Mouse (Mus musculus) small intestine, adult 10 weeks (tissue): Measurements from ENCODE around the gene Trmt10c. TPM values are rescaled to one million over a fixed set of nuclear protein-coding genes. Genes with fewer than 3 reads are reported as not detected.

Experiments used
- polyA plus RNA-seq: library from polyadenylated mRNA; stranded (reverse); fragments of 350-450 nt; fragmentation: Illumina TruSeq; extraction: RNeasy Lipid Tissue Mini Kit (QIAGEN cat#74804); gene quantifications from one replicate; pipeline ENCODE4 v1.2.3, GENCODE M21; 2014; ENCODE audit warnings: low replicate concordance

Gene Trmt10c
- polyA plus RNA-seq = 46.0 TPM

GRCm38 (mm10) chr16:56037138-56038010, at the start of gene Trmt10c:
TSS of gene Trmt10c (minus strand) at chr16:56037819.

GRCm38 (mm10) chr16:56048038-56048437, 10.4 kb upstream of the Trmt10c start, which contains the start of gene Senp7:
TSS of gene Senp7 (plus strand) at chr16:56048338.

GRCm38 (mm10) chr16:56029661-56030082, 7.9 kb downstream of the Trmt10c start, which contains the start of gene Pcnp:
TSS of gene Pcnp (minus strand) at chr16:56029739.

Other genes starting within 250 kb of the Trmt10c start
- 75.0 TPM for gene Nfkbiz, start 198.9 kb downstream of the Trmt10c start, polyA plus RNA-seq
- gene Nxpe3, start 142.5 kb downstream of the Trmt10c start, polyA plus RNA-seq = 0.82 TPM
- 4.3 TPM for gene Cep97, start 103.0 kb downstream of the Trmt10c start, polyA plus RNA-seq
- 291 TPM for gene Rpl24, start 71.5 kb downstream of the Trmt10c start, polyA plus RNA-seq
- gene Zbtb11, start 63.9 kb downstream of the Trmt10c start, polyA plus RNA-seq = 34.0 TPM
- 304 TPM for gene Pcnp, start 8.1 kb downstream of the Trmt10c start, polyA plus RNA-seq
- gene Senp7, start 10.5 kb upstream of the Trmt10c start, polyA plus RNA-seq = 33.7 TPM
- 3.8 TPM for gene Impg2, start 166.5 kb upstream of the Trmt10c start, polyA plus RNA-seq